Mouse (Mus musculus): Measurements from ENCODE around the gene Dnaja3.
A peak's percentile ranks its signal among the peaks of the same experiment; 100 is the strongest.

Dnaja3 gene

DNA sequence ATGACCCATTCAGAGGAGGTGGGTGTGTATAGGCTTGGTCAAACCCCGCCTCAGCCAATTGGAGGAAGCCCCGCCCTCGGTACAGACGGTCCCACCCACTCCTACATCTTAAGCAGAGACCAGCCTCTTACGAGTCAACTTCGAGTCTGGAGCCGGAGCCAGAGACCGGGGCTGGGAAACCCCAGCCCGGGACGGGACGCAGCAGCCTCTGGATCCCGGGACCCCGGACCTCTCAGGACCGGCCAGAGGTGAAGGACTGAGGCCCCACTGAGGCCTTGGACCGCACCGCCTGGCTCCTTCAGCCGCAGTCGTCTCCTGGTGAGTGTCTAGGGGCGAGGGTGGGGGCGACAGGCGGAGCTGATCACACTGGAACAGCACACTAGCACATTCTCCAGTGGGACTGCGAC is at the start of gene Dnaja3, which contains the start of gene Vasn:
Dnaja3 (plus strand) TSS at position 159 of the 407 bp plus-strand sequence.
Vasn (plus strand) TSS at position 111 of the 407 bp plus-strand sequence.
- peak in 1 of 2 experiments; percentile 38 for DNase-seq

DNA sequence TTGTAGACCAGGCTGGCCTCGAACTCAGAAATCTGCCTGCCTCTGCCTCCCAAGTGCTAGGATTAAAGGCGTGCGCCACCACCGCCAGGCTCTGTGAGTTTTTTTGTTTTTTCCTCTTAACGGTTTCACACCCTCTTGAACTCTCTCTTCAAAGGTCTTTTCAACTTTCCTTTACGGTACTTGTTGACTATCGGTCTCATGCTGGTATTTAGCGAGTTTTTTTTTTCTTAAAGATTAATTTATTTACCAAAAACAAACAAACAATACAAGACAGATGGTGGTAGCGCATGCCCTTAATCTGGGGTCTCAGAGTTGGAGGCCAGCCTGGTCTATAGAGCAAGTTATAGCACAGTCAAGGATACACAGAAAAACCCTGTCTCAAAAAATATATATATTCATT is 49.6 kb upstream of the Dnaja3 start:
- DNase-seq = no peak

DNA sequence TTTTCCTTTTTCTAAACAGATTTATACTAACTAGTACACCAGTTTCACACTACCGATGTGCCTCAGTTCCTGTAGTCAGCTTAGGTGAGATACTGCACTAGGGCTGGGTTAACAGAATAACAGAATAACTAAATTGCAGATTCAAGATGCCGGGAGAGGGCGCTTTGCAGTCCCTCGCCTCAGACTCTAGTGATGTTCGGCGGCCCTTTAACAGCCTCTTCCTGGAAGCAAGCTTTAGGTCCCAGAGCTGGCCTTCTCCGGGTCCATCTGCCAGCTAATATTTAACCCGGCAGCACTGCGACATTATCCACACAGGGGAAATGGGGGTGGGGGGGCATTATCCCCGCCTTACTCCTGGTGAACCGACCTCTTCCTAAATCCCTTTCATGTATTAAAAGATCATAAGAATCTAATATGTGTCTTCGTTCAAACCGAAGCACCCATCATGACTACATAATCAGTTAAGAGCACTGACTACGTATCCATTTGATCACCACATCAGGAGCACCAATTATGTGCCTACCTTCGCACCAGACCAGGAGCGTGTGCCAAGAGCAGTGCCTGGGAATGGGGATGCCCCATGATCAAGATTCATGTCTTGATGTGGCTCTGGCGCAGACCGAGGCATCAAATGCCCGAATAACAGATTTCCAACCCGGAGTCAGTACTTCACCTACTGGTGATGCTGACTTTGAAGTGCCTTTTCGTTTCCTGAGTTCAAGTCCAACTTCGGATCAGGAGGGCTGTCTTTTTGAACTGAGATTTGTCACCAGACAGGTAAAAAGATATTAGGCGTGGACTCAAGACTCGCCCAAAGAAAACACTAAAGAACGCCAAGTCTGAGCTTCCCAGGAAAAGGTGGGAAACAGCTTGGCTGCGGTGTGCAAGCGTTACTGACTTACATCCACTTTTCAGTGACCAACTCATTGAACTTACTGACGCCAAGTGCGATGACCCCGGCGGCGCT is 46.6 kb upstream of the Dnaja3 start:
- peak; percentile 62 to 81 for DNase-seq

DNA sequence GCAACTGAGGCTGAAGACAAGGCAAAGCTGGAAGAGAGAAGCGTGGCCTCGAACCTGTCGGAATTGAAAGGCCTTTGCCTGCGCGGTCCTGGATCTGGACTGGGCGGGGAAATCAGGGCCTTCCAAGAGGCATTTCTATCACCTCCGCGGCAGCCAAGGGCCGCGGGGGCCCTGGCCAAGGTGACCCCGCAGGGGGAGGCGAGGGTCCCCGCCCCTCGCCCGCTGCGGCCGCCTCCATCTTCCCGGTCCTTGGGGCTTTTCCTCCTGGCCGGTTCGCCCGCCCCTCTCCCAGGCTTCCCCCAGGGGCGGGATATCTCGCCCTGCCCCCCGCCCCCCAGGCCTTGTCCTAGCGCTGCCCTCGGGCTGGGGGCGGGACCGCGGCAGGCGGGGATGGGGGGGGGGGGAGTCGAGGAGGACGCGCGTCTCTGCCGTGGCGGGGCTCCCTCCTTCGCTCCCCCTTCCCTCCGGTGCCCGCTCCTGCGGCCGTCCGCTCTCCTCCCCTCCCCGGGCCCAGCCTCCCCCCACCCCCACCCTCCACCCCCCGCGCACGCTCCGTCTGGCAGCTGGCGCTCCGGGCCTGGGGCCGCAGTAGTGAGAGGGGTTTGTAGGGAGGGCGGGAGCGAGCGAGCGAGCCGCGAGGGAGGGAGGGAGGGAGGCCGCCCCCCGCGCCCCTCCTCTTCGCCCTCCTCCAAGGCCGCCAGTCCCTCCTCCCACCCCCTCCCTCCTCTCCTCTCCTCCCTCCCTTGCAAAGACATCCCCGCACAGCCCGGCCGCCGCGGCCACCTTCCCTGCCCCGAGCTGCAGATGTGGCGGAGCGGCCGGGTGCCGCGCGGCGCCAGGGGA is 45.6 kb upstream of the Dnaja3 start, which contains the start of gene Glis2:
Glis2 (plus strand) TSS at position 743 of the 843 bp plus-strand sequence.
- peak; percentile 66 to 73 for DNase-seq

DNA sequence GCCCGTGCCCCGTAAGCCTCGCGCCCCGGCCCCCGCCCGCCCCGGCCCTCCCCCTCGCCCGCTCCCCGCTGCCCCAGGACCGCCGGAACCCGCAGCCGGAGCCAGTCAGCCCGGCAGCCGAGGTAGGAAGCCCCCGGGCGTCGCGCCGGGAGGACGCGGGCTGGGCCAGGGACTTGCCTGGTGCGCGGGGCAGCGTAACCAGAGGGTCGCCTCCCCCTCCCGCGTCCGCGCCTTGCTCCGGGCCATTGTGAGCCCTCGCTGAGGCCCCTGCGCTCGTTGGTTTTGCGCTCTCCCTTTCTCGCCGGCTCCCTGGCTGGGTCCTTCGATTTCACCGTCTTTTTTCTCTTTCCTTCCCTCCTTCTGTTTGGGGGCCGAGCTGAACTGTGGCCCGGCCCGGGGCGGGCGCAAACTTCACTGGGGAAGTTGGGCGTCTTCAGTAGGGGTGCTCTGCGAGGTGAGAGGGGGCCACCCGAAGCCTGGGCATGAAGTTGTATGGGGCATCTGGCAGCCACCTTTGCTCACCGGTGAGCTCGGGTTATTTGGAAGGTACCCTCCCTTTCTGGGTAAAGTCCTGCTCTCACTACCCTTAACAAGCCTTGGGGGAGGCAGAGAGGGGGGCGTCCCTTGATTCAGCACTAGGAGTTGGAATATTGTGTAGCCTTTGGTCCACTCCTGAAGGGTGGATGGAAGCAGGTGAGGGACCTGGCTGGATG is 44.8 kb upstream of the Dnaja3 start:
- no peak for DNase-seq

DNA sequence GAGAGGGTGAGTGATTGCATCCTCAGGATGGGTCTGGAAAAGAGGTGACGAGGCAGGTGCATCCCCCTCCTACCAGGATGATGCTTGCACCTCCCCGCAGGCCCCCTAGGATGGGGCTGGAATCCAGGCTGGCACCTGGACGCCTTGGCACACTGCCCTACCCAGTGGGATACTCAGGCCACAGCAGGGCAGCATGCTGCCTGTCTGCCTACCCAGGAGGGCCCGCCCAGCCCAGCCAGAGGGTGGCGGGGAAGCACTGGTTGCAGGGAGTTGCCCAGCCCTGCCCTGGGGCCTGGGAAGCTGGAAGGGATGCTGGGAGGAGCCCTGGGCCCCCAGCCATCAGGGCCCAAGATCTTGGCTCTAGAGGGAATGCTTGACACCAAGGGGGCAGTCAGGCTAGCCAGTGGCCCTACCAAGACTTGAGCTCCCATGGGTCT is 44.2 kb upstream of the Dnaja3 start:
- DNase-seq = peak; percentile 46 to 64

DNA sequence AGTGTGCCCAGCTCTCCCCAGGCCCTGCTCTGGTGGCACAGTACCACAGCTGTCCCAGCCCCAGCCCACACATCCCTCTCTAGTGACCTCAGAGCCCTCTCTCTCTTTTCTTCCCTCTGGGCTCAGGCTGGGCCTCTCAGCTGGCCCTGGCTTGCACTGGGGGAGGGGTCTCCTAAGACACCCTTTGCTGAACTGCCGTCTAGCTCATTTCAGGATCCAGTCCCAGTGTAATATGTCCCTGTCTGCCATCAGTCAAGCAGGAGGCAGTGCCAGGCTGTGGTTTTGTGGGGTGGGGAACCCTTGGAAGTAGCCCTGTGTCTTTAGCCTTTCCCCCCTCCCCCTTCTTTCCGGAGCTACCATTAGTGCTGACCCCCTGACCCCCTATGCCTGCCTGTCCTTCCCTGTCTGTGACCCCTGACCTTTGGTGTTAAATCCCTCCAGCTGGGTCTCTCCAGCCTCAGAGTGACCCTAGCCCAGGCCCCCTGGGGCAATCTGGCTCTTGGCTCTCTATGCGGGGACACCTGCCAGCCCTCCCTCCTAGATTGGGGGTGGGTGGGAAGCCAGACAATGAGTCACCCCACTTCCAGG is 43.6 kb upstream of the Dnaja3 start:
- no peak for DNase-seq

DNA sequence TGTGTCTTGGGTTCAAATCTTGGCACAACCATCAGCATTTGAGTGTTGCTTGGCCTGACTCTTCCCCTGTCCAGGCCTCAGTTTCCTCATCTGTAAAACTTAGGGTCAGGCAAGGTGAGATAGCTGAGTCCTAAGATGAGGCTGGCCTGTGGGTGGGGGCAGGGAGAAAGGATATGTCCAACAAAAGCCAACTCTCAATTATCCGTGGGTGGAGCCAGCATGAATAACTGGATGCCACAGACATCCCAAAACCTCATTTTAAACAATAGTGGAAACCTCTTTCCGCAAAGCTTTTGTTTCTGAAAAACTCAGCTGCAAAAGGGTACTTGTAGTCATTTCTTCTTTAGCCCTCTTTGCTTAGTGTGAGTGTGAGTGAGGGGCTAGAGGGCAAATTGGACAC is 43.0 kb upstream of the Dnaja3 start:
- no peak for DNase-seq

DNA sequence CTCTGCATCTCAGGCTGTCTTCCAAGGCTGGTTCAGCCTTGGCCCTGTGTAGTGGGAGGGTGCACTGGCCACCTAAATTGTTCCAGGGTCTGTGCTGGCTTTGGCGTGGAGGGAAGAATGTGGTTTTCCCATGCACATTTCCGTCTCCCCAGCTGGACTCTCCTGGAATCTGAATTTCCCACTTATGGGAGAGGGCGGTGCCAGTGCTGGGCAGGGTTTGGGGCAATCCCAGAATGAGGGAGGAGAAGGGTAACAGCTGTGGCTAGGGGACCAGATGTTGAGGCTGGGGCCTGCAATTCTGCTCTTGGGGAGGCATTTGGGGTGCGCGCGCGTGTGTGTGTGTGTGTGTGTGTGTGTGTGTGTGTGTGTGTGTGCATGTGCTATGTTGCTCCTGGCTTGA is 42.5 kb upstream of the Dnaja3 start:
- DNase-seq = no peak

DNA sequence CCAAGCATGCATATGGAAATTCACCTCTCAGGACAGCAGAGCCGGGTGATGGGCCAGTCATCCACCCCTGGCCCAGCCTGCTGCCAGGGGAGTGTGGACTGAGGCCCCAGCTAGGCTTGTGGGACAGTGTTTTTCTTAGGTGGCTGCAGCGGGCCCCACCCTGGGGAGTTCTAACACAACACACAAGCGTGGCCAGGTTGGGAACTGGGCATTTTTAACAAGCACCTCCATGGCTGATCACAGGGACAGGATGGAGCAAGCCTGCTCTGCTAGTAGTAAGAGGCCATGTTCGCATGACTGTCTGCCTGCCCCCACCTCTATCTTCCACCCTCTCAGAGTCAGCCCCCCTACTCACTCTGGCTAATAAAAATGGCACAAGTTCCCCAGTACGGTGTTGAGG is 41.7 kb upstream of the Dnaja3 start:
- no peak for DNase-seq

DNA sequence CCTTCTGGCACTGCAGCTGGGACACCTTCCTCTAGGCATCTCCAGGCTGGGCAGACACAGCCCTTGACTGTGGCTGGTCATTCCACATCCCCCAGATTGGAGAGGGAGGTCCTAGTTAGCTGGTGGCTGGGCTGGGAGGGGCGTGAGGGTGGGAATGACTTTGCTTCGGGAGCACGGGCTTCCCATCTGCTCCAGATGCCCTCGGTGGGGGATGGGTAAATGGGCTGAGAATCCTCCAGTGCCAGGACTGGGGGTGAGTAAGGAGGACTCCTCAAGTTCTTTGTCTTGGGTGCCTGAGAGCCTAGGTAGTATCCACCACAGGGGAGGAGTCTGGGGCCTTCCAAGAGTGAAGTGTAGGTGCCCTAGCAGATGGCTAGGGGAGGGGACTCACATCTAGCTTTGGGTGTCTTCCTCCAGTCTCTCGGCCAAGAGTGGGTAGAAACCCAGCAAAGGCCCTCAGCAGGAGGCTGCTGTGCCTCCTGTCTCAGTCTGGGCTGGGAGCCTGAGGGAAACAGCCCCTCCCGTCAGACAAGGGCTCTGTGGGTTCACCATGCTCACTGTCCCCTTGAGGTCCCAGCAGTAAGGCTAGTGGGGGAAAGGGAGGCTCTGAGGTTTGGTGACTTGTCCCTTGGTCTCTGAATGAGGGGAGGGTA is 40.8 kb upstream of the Dnaja3 start:
- DNase-seq = no peak

DNA sequence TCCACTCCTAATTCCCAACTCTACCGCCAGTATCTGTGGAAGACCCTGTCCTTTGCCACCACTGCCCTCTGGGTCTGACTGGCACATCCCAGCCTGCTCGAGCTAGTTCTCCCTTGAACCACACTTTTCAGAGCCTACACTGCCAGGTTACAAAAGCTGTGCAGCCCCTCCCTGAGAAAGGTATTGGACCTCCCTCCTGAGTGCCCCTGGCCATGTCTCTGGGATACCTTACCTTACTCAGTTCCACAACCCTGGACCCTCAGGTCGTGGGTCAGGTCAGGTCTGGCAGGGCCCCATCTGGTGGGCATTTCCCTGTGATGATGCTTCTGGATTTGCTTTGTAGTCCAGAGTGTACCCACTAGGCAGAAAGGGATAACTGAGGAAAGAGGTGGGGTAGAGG is 40.2 kb upstream of the Dnaja3 start:
- no peak for DNase-seq

DNA sequence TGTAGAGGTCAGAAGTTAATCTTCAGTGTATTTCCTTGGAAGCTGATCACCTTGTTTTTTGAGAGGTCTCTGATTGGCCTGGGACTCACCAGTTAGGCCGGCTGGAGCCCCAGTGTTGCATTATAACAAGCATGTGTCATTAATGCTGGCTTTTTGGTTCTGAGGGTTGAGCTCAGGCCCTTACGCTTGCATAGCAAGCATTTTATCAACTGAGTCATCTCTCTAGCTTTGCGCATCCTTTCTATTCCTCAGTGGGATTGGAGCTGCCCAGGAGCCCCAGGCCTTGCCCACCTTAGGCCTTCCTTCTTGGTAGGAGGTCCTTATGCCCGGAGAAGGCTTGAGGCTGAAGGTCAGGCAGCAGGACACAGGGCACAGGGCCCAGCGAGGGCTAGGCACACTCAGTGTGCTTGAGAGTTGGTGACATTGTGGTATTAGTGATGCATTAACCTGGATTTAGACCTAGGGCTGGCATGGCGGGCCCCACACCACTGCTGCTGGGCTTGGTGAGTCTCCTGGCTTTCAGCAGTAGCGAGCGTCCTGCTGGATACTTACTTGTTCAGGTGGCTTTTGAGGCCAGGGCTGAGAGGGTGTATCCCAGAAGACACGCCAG is 39.0 kb upstream of the Dnaja3 start:
- DNase-seq = no peak

DNA sequence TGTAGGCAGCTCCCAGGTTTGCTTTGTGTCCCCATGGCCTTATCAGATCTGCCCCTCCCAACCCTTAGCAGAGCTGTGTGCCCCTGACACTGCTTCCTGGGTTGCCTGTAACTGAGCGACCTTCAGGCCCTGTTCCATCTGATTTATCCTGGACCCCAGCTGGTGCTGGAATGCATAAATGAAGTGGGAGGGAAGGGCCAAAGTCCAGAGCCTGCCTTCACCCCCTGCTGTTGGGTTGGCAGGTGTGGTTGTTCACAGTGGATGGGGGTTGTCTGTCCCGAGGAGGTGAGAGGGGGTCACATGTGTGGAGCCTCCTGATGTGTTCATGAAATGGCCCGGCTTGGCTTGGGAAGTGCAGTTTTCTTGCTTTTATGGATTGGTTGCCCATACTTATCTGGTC is 37.6 kb upstream of the Dnaja3 start:
- no peak for DNase-seq

DNA sequence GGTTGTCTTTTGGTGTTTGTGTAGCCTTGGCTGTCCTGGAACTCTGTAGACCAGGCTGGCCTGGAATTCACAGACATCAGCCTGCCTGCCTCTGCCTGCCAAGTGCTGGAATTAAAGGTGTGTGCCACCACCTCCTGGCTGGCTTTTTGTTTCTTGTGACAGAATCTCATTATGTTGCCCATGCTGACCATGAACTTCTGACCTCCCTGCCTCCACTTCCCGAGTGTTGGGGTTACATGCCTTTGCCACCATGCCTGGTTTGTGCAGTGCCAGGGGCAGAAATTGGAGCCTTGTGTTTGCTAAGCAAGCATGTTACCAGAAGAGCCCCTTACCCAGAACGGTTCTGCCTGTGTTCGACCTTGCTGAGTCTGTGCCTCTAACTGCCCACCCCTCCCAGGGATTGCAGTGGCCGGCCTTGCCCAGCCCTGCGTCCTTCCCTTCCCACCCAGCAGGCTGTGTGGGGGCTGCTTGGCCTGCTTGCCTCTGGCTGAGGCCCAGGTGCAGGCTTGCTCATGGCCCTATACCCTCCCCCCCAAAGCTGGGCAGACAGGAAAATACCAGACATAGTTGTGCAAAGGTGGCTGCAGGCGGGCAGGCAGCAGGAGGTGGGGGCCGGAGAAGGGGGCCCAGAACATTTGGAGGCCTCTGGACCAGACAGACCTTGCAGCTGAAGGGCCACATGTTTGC is 36.9 kb upstream of the Dnaja3 start:
- no peak for DNase-seq

DNA sequence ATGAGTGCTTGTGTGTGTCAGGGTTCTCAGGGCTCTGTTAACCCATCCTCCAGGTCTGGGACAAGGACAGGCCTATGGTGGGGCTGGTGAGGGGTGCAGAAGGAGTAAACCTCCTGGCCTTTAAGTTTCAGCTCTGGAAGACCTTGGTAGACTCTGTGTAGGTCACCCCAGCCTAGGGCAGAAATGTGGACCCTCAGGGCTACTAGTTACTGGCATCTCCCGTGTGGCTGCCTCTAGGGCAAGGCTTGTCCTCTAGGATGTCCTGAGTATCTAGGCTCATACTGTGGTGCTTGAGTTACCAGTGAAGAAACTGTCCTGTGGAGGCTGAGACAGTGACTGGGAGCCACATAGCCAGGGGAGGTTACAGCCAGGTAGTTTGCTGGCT is 36.3 kb upstream of the Dnaja3 start:
- no peak for DNase-seq

DNA sequence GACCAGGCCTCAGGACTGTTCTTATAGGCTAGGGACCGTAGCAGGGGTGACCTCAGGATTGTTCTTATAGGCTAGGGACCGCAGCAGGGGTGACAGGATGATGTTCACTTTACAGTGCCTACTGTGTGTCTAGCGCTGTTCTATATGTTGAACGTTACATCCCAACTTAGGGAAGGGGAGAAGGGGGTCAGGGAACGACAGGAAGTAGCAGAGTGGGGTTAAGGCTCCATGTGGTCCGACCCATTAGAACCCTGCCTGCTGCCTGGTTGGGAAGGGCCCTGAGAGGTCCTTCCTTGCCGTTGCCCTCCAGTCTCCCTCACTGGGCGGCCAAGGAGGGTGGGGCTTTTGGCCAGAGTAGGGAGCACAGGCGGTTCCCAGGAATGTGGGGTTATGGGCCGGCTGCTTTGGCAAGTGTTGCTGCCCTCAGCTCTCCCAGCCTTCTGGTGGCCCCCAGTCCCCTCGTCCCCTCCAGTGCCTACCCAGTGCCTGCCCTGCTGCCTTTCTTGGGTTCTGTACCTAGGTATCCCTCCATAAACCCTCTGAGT is 35.4 kb upstream of the Dnaja3 start:
- no peak for DNase-seq

DNA sequence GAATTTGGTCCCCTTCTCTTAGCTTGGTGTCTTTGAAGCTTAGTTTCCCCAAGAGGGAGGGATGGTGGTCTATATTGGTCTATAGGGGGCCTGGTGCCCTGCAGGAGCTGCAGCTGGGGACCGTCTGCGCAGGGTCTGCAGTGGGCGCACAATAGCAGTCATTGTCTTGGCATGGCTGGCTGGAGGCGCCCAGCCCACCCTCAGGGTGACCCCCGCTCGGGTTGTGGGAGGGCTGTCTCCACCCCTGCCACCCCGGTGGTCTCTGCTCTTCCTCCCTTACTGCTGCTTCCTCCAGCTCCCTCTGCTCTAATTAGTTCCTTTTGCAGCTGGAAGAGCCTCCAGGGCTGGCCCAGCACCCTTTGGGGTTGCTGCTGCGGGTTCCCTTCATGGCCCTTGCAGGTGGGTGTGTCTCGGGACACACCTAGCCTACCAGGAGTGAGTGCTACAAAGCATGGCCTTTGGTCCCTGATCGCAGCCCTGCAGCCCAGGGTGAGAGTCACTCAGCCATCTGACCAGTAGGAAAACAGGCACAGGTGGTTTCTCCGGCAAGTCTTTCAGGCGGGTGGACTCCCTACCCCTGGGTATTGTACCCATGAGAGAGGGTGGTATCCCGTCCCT is 34.2 kb upstream of the Dnaja3 start:
- no peak for DNase-seq

DNA sequence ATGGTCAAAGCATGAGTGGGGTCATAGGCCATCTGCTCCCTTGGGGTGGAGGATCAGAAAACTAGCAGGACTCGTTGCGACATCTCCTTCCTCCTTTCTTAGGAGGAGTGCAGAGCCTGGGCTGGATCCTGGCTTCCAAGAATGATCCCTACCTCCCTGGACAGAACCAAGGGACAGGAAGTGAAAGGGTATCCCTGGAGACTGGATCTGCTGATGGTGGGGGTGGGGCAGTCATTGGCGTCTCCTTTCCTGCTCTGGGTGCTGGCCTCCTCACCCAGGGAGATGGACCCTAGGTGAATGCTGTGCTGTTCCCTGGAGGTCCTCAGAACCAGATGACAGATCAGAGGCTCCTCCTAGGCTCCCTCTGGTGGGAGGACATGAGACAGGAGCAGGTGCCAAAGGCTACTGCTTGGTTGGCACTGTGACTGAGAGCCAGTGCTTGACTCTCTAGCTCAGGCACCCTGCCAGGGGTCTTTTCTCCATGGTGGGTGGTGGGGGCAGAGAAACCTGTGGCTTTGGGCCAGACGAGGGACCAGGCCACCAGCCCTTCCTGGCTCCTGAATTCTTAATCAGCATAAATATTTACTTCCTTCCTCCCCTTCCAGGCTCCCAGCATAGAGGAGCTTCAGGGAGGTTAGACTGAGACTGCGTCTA is 33.2 kb upstream of the Dnaja3 start:
- DNase-seq = peak; percentile 46 to 68

Data from cerebellum, postnatal 25 days (tissue).